Mouse (Mus musculus) liver, embryonic 15.5 days (tissue): ENCODE measurements at regions not wholly inside any gene's neighbourhood (a gene's known extent, or its start where the extent isn't known, plus 50 kb on each side); places are given as distances from the start of the nearest gene placed in this dataset.

Experiments used
- ATAC-seq: fragments of 200-750 bp; cut with Nextera tagmentation; 2 replicates; pipeline ENCODE4 v1.8.0; 2017; ENCODE audit warnings: moderate number of reproducible peaks, mild to moderate bottlenecking, moderate library complexity; ENCODE audit not compliant: insufficient read depth
- H3K27ac ChIP-seq: fragments of 300-500 bp; sonication (generic); replicated peaks from 2 replicates; pipeline ENCODE4 v1.5.1; 2015; ENCODE audit warnings: mild to moderate bottlenecking, inconsistent platforms
- H3K27me3 ChIP-seq: fragments of 300-500 bp; sonication (generic); 2 replicates; pipeline ENCODE4 v1.6.1; 2015; ENCODE audit warnings: mild to moderate bottlenecking, inconsistent platforms
- H3K36me3 ChIP-seq: fragments of 300-500 bp; sonication (generic); replicated peaks from 2 replicates; pipeline ENCODE4 v1.6.1; 2015; ENCODE audit warnings: moderate library complexity, mild to moderate bottlenecking, inconsistent platforms
- H3K4me1 ChIP-seq: fragments of 300-500 bp; sonication (generic); replicated peaks from 2 replicates; pipeline ENCODE4 v1.6.1; 2015; ENCODE audit warnings: inconsistent platforms
- H3K4me2 ChIP-seq: fragments of 300-500 bp; sonication (generic); 2 replicates; pipeline ENCODE4 v1.6.1; 2015; ENCODE audit warnings: moderate library complexity, mild to moderate bottlenecking, inconsistent platforms
- H3K4me3 ChIP-seq: fragments of 300-500 bp; sonication (generic); replicated peaks from 2 replicates; pipeline ENCODE4 v1.5.1; 2015; ENCODE audit warnings: mild to moderate bottlenecking, inconsistent platforms
- H3K9ac ChIP-seq: fragments of 300-500 bp; sonication (generic); 2 replicates; pipeline ENCODE4 v1.6.1; 2015; ENCODE audit warnings: moderate library complexity, mild to moderate bottlenecking, inconsistent platforms
- H3K9me3 ChIP-seq: fragments of 300-500 bp; sonication (generic); replicated peaks from 2 replicates; pipeline ENCODE4 v1.6.1; 2016; ENCODE audit warnings: inconsistent platforms
- WGBS: fragments of 180-500 bp; shearing (Covaris S2); methylation state at CpG from one replicate; pipeline ENCODE4 v1.1.7; 2015; ENCODE audit warnings: mixed read lengths; ENCODE audit not compliant: insufficient replicate concordance; 5-methylcytosine and 5-hydroxymethylcytosine counted together

- WGBS: 30% methylated on average over 3 of the region's 3 CpGs
- H3K4me2 ChIP-seq: no peak overlapping the region
- no peaks in the 10 kb centered on the region for H3K27me3 ChIP-seq
- no peaks in the 10 kb centered on the region for H3K36me3 ChIP-seq
- H3K4me1 ChIP-seq: no peaks in the 10 kb centered on the region
- ATAC-seq: no peak
- no peak overlapping the region for H3K27ac ChIP-seq
- H3K4me3 ChIP-seq: no peak overlapping the region
- no peak overlapping the region for H3K9ac ChIP-seq
- no peaks in the 10 kb centered on the region for H3K9me3 ChIP-seq
Observed at GRCm38 (mm10) chr5:132843284-132843683, 300.1 kb upstream of the Auts2 start.

GRCm38 (mm10) chr5:132841794-132842193 lies 298.6 kb upstream of the Auts2 start:
- Histone ChIP-seq H3K27me3 (no peaks in the 10 kb centered on the region), H3K27ac (no peak overlapping the region), H3K9me3 (no peaks in the 10 kb centered on the region), H3K9ac (no peak overlapping the region), H3K36me3 (no peaks in the 10 kb centered on the region), H3K4me1 (no peaks in the 10 kb centered on the region), H3K4me2 (no peak overlapping the region), H3K4me3 (no peak overlapping the region)
- 67% methylated on average over 3 of the region's 3 CpGs for WGBS
- no peak for ATAC-seq

GRCm38 (mm10) chr5:132837420-132837819 lies 294.3 kb upstream of the Auts2 start:
- Histone ChIP-seq H3K36me3 (no peaks in the 10 kb centered on the region), H3K27ac (no peak overlapping the region), H3K4me3 (no peak overlapping the region), H3K9ac (no peak overlapping the region), H3K4me1 (no peaks in the 10 kb centered on the region), H3K9me3 (no peaks in the 10 kb centered on the region), H3K27me3 (no peaks in the 10 kb centered on the region), H3K4me2 (no peak overlapping the region)
- 32% methylated on average over 2 of the region's 2 CpGs for WGBS
- ATAC-seq: no peak

GRCm38 (mm10) chr5:132828993-132829392 lies 285.8 kb upstream of the Auts2 start:
- no peak for ATAC-seq
- no peaks in the 10 kb centered on the region for H3K4me1 ChIP-seq
- no peaks in the 10 kb centered on the region for H3K27me3 ChIP-seq
- no peak overlapping the region for H3K4me2 ChIP-seq
- no peaks in the 10 kb centered on the region for H3K36me3 ChIP-seq
- 69% methylated on average over 7 of the region's 7 CpGs for WGBS
- H3K4me3 ChIP-seq: no peak overlapping the region
- H3K27ac ChIP-seq: no peak overlapping the region
- H3K9ac ChIP-seq: no peak overlapping the region
- H3K9me3 ChIP-seq: no peaks in the 10 kb centered on the region

- H3K9ac ChIP-seq: no peak overlapping the region
- no peak overlapping the region for H3K4me3 ChIP-seq
- no peak for ATAC-seq
- H3K4me2 ChIP-seq: no peak overlapping the region
- H3K9me3 ChIP-seq: no peaks in the 10 kb centered on the region
- H3K36me3 ChIP-seq: no peaks in the 10 kb centered on the region
- H3K27ac ChIP-seq: no peak overlapping the region
- WGBS: 65% methylated on average over 10 of the region's 10 CpGs
- no peaks in the 10 kb centered on the region for H3K27me3 ChIP-seq
- H3K4me1 ChIP-seq: no peaks in the 10 kb centered on the region
Observed at GRCm38 (mm10) chr5:132827555-132828333, 284.6 kb upstream of the Auts2 start.

GRCm38 (mm10) chr5:132826009-132826408 lies 282.9 kb upstream of the Auts2 start:
- no peak overlapping the region for H3K9ac ChIP-seq
- ATAC-seq: no peak
- no peak overlapping the region for H3K4me3 ChIP-seq
- no peaks in the 10 kb centered on the region for H3K36me3 ChIP-seq
- H3K27ac ChIP-seq: no peak overlapping the region
- no peak overlapping the region for H3K4me2 ChIP-seq
- no peaks in the 10 kb centered on the region for H3K4me1 ChIP-seq
- H3K9me3 ChIP-seq: no peaks in the 10 kb centered on the region
- 62% methylated on average over 5 of the region's 5 CpGs for WGBS
- H3K27me3 ChIP-seq: no peaks in the 10 kb centered on the region

- Histone ChIP-seq H3K9ac (no peak overlapping the region), H3K4me3 (no peak overlapping the region), H3K36me3 (no peaks in the 10 kb centered on the region), H3K9me3 (no peaks in the 10 kb centered on the region), H3K27ac (no peak overlapping the region), H3K27me3 (no peaks in the 10 kb centered on the region), H3K4me1 (no peaks in the 10 kb centered on the region), H3K4me2 (no peak overlapping the region)
- 73% methylated on average over 9 of the region's 9 CpGs for WGBS
- ATAC-seq: no peak
Observed at GRCm38 (mm10) chr5:132817665-132818064, 274.5 kb upstream of the Auts2 start.

GRCm38 (mm10) chr5:132809181-132809580 lies 266.0 kb upstream of the Auts2 start:
- H3K4me3 ChIP-seq: no peak overlapping the region

GRCm38 (mm10) chr5:132796061-132796460 lies 252.9 kb upstream of the Auts2 start:
- 58% methylated on average over 1 of the region's 1 CpGs for WGBS
- no peak for ATAC-seq
- no peak overlapping the region for H3K9ac ChIP-seq
- no peak overlapping the region for H3K4me3 ChIP-seq
- H3K4me1 ChIP-seq: no peaks in the 10 kb centered on the region
- no peak overlapping the region for H3K27ac ChIP-seq
- no peaks in the 10 kb centered on the region for H3K27me3 ChIP-seq
- H3K4me2 ChIP-seq: no peak overlapping the region
- no peaks in the 10 kb centered on the region for H3K36me3 ChIP-seq
- H3K9me3 ChIP-seq: no peaks in the 10 kb centered on the region

More at GRCm38 (mm10) chr5:132809181-132809580, 266.0 kb upstream of the Auts2 start:
- no peak for ATAC-seq
- Histone ChIP-seq H3K27ac (no peak overlapping the region), H3K9me3 (no peaks in the 10 kb centered on the region), H3K9ac (no peak overlapping the region), H3K4me1 (no peaks in the 10 kb centered on the region), H3K4me2 (no peak overlapping the region), H3K36me3 (no peaks in the 10 kb centered on the region), H3K27me3 (no peaks in the 10 kb centered on the region)
- 63% methylated on average over 4 of the region's 4 CpGs for WGBS

GRCm38 (mm10) chr5:132792484-132792883 lies 249.3 kb upstream of the Auts2 start:
- no peak overlapping the region for H3K9ac ChIP-seq
- no peaks in the 10 kb centered on the region for H3K4me1 ChIP-seq
- H3K4me2 ChIP-seq: no peak overlapping the region
- H3K27me3 ChIP-seq: no peaks in the 10 kb centered on the region
- no peak overlapping the region for H3K27ac ChIP-seq
- no peak for ATAC-seq
- 57% methylated on average over 5 of the region's 5 CpGs for WGBS
- no peaks in the 10 kb centered on the region for H3K36me3 ChIP-seq
- no peaks in the 10 kb centered on the region for H3K9me3 ChIP-seq
- H3K4me3 ChIP-seq: no peak overlapping the region

- Histone ChIP-seq H3K4me3 (no peak overlapping the region), H3K36me3 (no peaks in the 10 kb centered on the region), H3K9me3 (no peaks in the 10 kb centered on the region), H3K9ac (no peak overlapping the region), H3K4me2 (no peak overlapping the region), H3K27me3 (no peaks in the 10 kb centered on the region), H3K4me1 (no peaks in the 10 kb centered on the region), H3K27ac (no peak overlapping the region)
- no peak for ATAC-seq
- WGBS: 52% methylated on average over 3 of the region's 3 CpGs
Observed at GRCm38 (mm10) chr5:132785291-132785690, 242.1 kb upstream of the Auts2 start.

GRCm38 (mm10) chr5:132784791-132785190 lies 241.6 kb upstream of the Auts2 start:
- Histone ChIP-seq H3K27me3 (no peaks in the 10 kb centered on the region), H3K4me2 (no peak overlapping the region), H3K9ac (no peak overlapping the region), H3K36me3 (no peaks in the 10 kb centered on the region), H3K4me1 (no peaks in the 10 kb centered on the region), H3K9me3 (no peaks in the 10 kb centered on the region), H3K4me3 (no peak overlapping the region), H3K27ac (no peak overlapping the region)
- WGBS: 59% methylated on average over 4 of the region's 4 CpGs
- ATAC-seq: no peak
